Mouse (Mus musculus) heart, embryonic 13.5 days (tissue): ENCODE measurements around the gene Kars. TPM values are rescaled to one million over a fixed set of nuclear protein-coding genes. Genes with fewer than 3 reads are reported as not detected.

Experiments used
- ATAC-seq: fragments of 200-750 bp; cut with Nextera tagmentation; 2 replicates; pipeline ENCODE4 v1.8.0; 2017; ENCODE audit warnings: moderate TSS enrichment; ENCODE audit not compliant: insufficient number of reproducible peaks, low FRiP score, low TSS enrichment; ENCODE audit errors: extremely low read depth
- H3K27ac ChIP-seq: fragments of 300-500 bp; sonication (generic); replicated peaks from 2 replicates; pipeline ENCODE4 v1.5.1; 2015; ENCODE audit warnings: moderate library complexity, mild to moderate bottlenecking, inconsistent platforms
- H3K27me3 ChIP-seq: fragments of 300-500 bp; sonication (generic); replicated peaks from 2 replicates; pipeline ENCODE4 v1.6.1; 2015; ENCODE audit warnings: mild to moderate bottlenecking, inconsistent platforms
- H3K36me3 ChIP-seq: fragments of 300-500 bp; sonication (generic); 2 replicates; pipeline ENCODE4 v1.6.1; 2015; ENCODE audit warnings: mild to moderate bottlenecking, inconsistent platforms
- H3K4me1 ChIP-seq: fragments of 300-500 bp; sonication (generic); 2 replicates; pipeline ENCODE4 v1.6.1; 2015; ENCODE audit warnings: inconsistent platforms
- H3K4me2 ChIP-seq: fragments of 300-500 bp; sonication (generic); 2 replicates; pipeline ENCODE4 v1.6.1; 2015; ENCODE audit warnings: inconsistent platforms, mild to moderate bottlenecking, moderate library complexity
- H3K4me3 ChIP-seq: fragments of 300-500 bp; sonication (generic); 2 replicates; pipeline ENCODE4 v1.5.1; 2015; ENCODE audit warnings: moderate library complexity, mild to moderate bottlenecking, inconsistent platforms
- H3K9ac ChIP-seq: fragments of 300-500 bp; sonication (generic); 2 replicates; pipeline ENCODE4 v1.6.1; 2015; ENCODE audit warnings: inconsistent platforms, mild to moderate bottlenecking, moderate library complexity
- H3K9me3 ChIP-seq: fragments of 300-500 bp; sonication (generic); 2 replicates; pipeline ENCODE4 v1.6.1; 2016; ENCODE audit warnings: inconsistent platforms
- WGBS: fragments of 180-500 bp; shearing (Covaris S2); methylation state at CpG from one replicate; pipeline ENCODE4 v1.1.7; 2015; ENCODE audit warnings: mixed read lengths; 5-methylcytosine and 5-hydroxymethylcytosine counted together
- polyA plus RNA-seq: library from polyadenylated mRNA; unstranded; fragments of >200 nt; fragmentation: Nextera tagmentation; extraction: Ambion mirVana; gene quantifications from 2 replicates; pipeline ENCODE4 v1.2.1, GENCODE M21; 2015

Gene Kars
- polyA plus RNA-seq, 1 experiment from 2014 or later = 132 TPM

DNA sequence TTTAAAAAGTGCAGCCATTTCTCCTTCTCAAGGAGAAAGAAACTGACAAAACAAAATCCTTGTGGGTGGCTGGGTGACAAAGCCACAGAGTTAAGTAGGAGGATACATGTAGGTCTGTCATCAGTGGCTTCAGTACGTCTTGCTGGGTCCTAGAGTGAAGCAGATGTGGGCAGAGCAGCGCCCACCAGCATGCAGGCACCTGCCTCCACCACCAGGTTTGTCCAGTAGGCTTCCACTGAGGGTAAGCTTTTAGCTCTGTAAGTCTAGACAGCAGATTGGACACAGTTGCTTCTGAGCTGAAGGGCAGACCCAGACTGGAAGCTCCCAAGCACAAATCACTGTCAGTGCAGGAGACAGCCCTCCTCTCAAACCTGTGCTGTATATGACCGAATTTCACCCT is 49.8 kb downstream of the Kars start:
- H3K4me2 ChIP-seq = no peak overlapping the region
- H3K9me3 ChIP-seq = no peaks in the 10 kb centered on the region
- no peaks in the 10 kb centered on the region for H3K27me3 ChIP-seq
- no peak overlapping the region for H3K4me3 ChIP-seq
- peaks cover 22% of the 10 kb centered on the region for H3K4me1 ChIP-seq
- 73% methylated on average over 3 of the region's 3 CpGs for WGBS
- no peak overlapping the region for H3K9ac ChIP-seq
- ATAC-seq = no peak
- peaks cover 26% of the 10 kb centered on the region for H3K36me3 ChIP-seq
- H3K27ac ChIP-seq = no peak overlapping the region

DNA sequence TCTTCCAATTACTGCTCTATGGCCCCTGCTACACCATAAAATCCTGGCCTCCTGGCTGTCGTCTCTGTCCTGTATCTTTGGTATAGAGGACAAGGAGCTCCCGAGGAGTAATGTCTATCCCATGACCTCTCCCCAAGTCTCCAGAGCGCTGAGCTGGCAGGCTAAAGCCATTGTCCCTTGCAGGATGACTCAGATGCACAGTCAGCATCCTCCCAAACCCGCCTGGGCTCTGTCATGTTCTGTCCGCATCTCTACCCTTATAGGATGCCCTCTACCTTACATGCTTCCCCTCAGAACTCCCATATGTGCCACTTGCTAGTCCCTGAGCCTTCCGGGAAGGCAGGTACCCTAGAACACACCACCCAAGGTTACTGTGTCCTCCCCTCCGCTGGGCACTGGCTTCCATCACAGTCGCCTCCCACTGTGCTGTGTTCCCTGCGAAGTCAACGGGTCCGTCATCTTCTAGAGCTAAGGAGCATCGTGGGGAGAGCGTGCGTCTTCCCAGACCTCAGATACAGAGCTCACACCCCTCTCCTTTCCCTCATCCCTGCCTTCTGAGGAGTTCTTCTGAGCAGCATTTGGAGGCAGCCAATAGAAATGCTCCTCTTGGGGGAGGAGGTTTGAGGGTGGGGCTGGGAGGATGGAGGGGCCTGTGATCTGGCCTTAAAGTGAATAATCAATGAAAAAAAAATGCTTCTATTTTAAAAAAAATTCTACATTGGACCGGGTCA is 50.4 kb downstream of the Kars start:
- H3K36me3 ChIP-seq = peaks cover 32% of the 10 kb centered on the region
- peaks cover 22% of the 10 kb centered on the region for H3K4me1 ChIP-seq
- no peaks in the 10 kb centered on the region for H3K27me3 ChIP-seq
- no peak overlapping the region for H3K4me2 ChIP-seq
- no peak overlapping the region for H3K9ac ChIP-seq
- H3K9me3 ChIP-seq = no peaks in the 10 kb centered on the region
- no peak overlapping the region for H3K4me3 ChIP-seq
- H3K27ac ChIP-seq = no peak overlapping the region
- WGBS = 54% methylated on average over 15 of the region's 15 CpGs
- no peak for ATAC-seq

DNA sequence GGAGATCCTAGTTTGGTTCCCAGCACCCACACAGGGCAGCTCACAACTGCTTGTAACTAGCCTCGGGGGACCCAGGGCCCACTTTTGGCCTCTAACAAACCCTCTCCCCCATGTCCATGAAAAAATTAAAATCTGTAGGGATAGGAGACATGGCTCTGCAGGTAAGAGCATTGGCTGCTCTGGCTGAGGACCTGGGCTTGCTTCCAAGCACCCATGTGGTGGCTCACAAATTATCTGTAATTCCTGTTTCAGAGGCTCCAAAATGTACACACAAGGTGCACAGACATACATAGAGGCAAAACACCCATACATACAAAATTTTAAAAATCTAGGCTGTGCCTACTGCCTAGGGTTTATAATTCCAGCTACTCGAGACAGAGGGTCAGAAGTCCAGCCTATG is 53.9 kb downstream of the Kars start:
- Histone ChIP-seq H3K36me3 (peaks cover 63% of the 10 kb centered on the region), H3K27me3 (no peaks in the 10 kb centered on the region), H3K27ac (no peak overlapping the region), H3K9ac (no peak overlapping the region), H3K9me3 (no peaks in the 10 kb centered on the region), H3K4me3 (no peak overlapping the region), H3K4me1 (peaks cover 7% of the 10 kb centered on the region), H3K4me2 (no peak overlapping the region)
- no peak for ATAC-seq
- WGBS = 87% methylated on average over 2 of the region's 2 CpGs

DNA sequence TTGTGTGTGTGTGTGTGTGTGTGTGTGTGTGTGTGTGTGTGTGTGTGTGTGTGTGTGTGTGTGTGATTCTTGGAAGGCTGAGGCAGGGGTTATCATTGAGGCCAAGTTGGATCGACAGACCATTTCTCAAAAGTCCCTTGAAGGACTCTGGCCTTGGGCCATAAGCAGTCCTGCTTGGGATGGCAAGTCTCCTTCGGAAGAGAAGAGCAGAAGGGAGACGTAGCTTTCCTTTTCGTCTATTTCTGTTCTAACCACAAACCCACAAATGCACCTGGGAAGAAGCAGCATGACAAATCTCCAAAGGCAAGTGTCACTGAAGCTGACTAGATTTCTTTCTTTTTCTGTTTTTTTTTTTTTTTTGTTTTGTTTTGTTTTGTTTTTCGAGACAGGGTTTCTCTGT is 55.2 kb downstream of the Kars start:
- ATAC-seq = no peak
- Histone ChIP-seq H3K4me3 (no peak overlapping the region), H3K27ac (no peak overlapping the region), H3K27me3 (no peaks in the 10 kb centered on the region), H3K4me1 (peaks cover 3% of the 10 kb centered on the region), H3K9ac (no peak overlapping the region), H3K9me3 (no peaks in the 10 kb centered on the region), H3K4me2 (no peak overlapping the region), H3K36me3 (peaks cover 76% of the 10 kb centered on the region)
- WGBS = 81% methylated on average over 5 of the region's 5 CpGs

GRCm38 (mm10) chr8:111954844-111955594 is 56.1 kb downstream of the Kars start:
- Histone ChIP-seq H3K4me1 (no peaks in the 10 kb centered on the region), H3K36me3 (peaks cover 81% of the 10 kb centered on the region), H3K4me3 (no peak overlapping the region), H3K9ac (no peak overlapping the region), H3K4me2 (no peak overlapping the region), H3K9me3 (no peaks in the 10 kb centered on the region), H3K27me3 (no peaks in the 10 kb centered on the region), H3K27ac (no peak overlapping the region)
- WGBS = 78% methylated on average over 4 of the region's 4 CpGs
- no peak for ATAC-seq

DNA sequence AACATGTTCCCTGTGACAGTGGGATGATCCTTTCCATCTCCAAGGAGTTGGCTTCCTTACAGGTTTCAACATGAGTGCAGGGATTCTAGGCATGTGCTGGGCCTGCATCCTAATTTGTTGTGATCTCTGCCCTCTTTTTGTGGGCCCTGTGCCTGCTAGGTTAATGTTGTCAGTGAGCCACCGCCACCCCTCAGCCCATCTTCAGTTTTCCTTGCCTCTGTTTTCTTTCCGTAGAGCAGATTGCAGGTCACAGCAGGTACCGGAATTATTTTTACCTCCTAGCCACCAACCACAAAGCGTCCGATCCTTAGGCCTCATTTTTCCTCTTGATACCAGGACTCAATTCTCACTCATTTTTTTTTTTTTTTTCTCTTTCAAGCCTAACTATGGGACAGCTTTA is 59.2 kb downstream of the Kars start:
- Histone ChIP-seq H3K27ac (no peak overlapping the region), H3K4me1 (no peaks in the 10 kb centered on the region), H3K4me3 (no peak overlapping the region), H3K9me3 (no peaks in the 10 kb centered on the region), H3K27me3 (no peaks in the 10 kb centered on the region), H3K9ac (no peak overlapping the region), H3K36me3 (peaks cover 89% of the 10 kb centered on the region), H3K4me2 (no peak overlapping the region)
- WGBS = 88% methylated on average over 5 of the region's 5 CpGs
- no peak for ATAC-seq

DNA sequence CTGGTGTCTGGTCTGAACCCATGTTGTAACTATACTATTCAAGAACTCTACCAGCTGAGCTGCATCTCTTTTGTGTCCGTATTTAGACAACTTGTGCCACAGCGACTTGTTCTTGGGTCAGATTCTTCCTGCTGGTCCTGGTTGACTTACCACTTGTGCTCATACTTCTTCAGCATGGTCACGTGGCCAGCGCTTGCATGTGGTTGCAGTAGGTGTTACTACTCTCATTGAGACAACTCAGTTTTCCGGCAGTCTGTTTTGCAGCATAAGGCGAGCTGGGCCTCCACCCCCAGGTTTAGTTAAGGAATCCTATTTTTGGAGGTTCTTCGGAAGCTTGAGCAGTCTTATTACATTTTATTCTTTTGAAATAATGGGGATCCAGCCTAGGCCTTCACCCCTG is 59.8 kb downstream of the Kars start:
- Histone ChIP-seq H3K27me3 (no peaks in the 10 kb centered on the region), H3K27ac (no peak overlapping the region), H3K9me3 (no peaks in the 10 kb centered on the region), H3K4me2 (no peak overlapping the region), H3K4me1 (no peaks in the 10 kb centered on the region), H3K36me3 (peaks cover 89% of the 10 kb centered on the region), H3K4me3 (no peak overlapping the region), H3K9ac (no peak overlapping the region)
- WGBS = 92% methylated on average over 7 of the region's 7 CpGs
- no peak for ATAC-seq

DNA sequence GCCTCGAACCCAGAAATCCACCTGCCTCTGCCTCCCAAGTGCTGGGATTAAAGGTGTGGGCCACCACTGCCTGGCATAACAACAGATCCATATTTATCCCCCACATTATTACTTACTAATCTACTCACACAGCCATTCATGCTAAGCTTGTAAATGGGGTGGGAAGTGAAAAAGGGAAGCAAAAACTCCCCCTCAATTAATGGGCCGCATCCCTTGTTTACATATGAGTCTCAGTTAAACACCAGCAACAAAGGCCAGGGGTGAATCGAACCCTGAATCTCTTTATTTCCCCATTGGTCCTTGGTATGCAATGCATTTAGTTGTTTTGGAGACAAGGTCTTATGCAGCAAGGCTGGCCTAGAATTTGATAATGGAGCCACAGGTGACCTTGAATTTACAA is 60.3 kb downstream of the Kars start:
- no peaks in the 10 kb centered on the region for H3K9me3 ChIP-seq
- H3K4me1 ChIP-seq = no peaks in the 10 kb centered on the region
- WGBS = 83% methylated on average over 3 of the region's 3 CpGs
- no peak overlapping the region for H3K9ac ChIP-seq
- no peak overlapping the region for H3K4me3 ChIP-seq
- no peak for ATAC-seq
- H3K36me3 ChIP-seq = peaks cover 89% of the 10 kb centered on the region
- no peak overlapping the region for H3K27ac ChIP-seq
- no peaks in the 10 kb centered on the region for H3K27me3 ChIP-seq
- no peak overlapping the region for H3K4me2 ChIP-seq

DNA sequence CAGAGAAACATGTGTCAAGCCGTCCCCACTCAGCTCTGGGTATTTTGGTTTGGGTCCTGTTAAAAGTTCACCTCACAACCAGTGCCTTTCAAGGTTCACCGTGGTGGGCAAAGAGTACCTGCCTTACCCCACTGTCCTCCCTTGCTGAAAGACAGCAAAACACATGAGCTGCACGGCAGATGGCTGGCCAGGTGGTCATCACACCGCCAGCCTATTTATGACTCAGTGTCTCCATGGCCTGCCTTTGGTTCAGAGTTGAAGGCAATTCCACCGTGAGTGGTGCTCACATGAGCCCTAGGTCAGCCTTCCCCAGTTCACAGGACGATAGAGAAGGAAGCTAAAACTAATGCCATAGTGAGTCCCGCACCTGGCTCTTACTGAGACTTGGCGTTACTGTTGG is 63.2 kb downstream of the Kars start:
- Histone ChIP-seq H3K27ac (no peak overlapping the region), H3K9ac (no peak overlapping the region), H3K36me3 (peaks cover 89% of the 10 kb centered on the region), H3K27me3 (no peaks in the 10 kb centered on the region), H3K4me1 (no peaks in the 10 kb centered on the region), H3K9me3 (no peaks in the 10 kb centered on the region), H3K4me3 (no peak overlapping the region), H3K4me2 (no peak overlapping the region)
- 90% methylated on average over 8 of the region's 8 CpGs for WGBS
- no peak for ATAC-seq

GRCm38 (mm10) chr8:111947144-111947543 is 64.0 kb downstream of the Kars start:
- Histone ChIP-seq H3K36me3 (peaks cover 94% of the 10 kb centered on the region), H3K9me3 (no peaks in the 10 kb centered on the region), H3K27me3 (no peaks in the 10 kb centered on the region), H3K4me3 (no peak overlapping the region), H3K9ac (no peak overlapping the region), H3K27ac (no peak overlapping the region), H3K4me1 (peaks cover 1% of the 10 kb centered on the region; the same call in 1 of the 2 replicates), H3K4me2 (no peak overlapping the region)
- no peak for ATAC-seq
- 84% methylated on average over 2 of the region's 2 CpGs for WGBS

DNA sequence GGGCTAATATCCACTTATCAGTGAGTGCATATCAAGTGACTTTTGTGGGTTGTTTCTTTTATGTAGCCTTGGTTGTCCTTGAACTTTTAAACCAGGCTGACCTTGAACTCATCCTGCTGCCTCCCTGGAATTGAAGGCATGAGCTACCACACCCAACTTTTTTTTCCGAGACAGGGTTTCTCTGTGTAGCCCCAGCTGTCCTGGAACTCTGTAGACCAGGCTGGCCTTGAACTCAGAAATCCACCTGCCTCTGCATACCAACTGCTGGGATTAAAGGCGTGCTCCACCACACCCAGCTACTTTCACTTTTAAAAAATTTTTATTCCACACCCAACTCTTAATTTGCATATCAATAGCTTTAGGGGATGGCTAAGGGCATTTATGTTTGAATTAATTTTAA is 67.6 kb downstream of the Kars start:
- Histone ChIP-seq H3K4me3 (no peak overlapping the region), H3K27ac (no peak overlapping the region), H3K27me3 (no peaks in the 10 kb centered on the region), H3K4me2 (no peak overlapping the region), H3K4me1 (peaks cover 18% of the 10 kb centered on the region), H3K9me3 (no peaks in the 10 kb centered on the region), H3K36me3 (peaks cover 64% of the 10 kb centered on the region), H3K9ac (no peak overlapping the region)
- 85% methylated on average over 2 of the region's 2 CpGs for WGBS
- no peak for ATAC-seq
